Mouse (Mus musculus) neural tube, embryonic 11.5 days (tissue): ENCODE measurements at regions not wholly inside any gene's neighbourhood (a gene's known extent, or its start where the extent isn't known, plus 50 kb on each side); places are given as distances from the start of the nearest gene placed in this dataset.

Experiments used
- ATAC-seq: fragments of 200-750 bp; cut with Nextera tagmentation; 2 replicates; pipeline ENCODE4 v1.8.0; 2017; ENCODE audit warnings: moderate number of reproducible peaks, mild to moderate bottlenecking, moderate TSS enrichment, moderate library complexity; ENCODE audit not compliant: insufficient read depth, low FRiP score, low TSS enrichment
- DNase-seq: peaks from one replicate; pipeline ENCODE4 v3.0.0-alpha.2; 2015; ENCODE audit warnings: low spot score
- H3K27ac ChIP-seq: fragments of 300-500 bp; sonication (generic); 2 replicates; pipeline ENCODE4 v1.5.1; 2014; ENCODE audit warnings: low read depth, mild to moderate bottlenecking, low read length
- H3K27me3 ChIP-seq: fragments of 300-500 bp; sonication (generic); 2 replicates; pipeline ENCODE4 v1.6.1; 2014; ENCODE audit warnings: mild to moderate bottlenecking, low read length, mixed read lengths; ENCODE audit not compliant: control insufficient read depth, insufficient read depth
- H3K36me3 ChIP-seq: fragments of 300-500 bp; sonication (generic); 2 replicates; pipeline ENCODE4 v1.6.1; 2014; ENCODE audit warnings: mild to moderate bottlenecking, low read length, moderate library complexity, mixed read lengths; ENCODE audit not compliant: control insufficient read depth, insufficient read depth
- H3K4me1 ChIP-seq: fragments of 300-500 bp; sonication (generic); 2 replicates; pipeline ENCODE4 v1.6.1; 2014; ENCODE audit warnings: low read length, mixed read lengths; ENCODE audit not compliant: control insufficient read depth, insufficient read depth
- H3K4me2 ChIP-seq: fragments of 300-500 bp; sonication (generic); 2 replicates; pipeline ENCODE4 v1.6.1; 2014; ENCODE audit warnings: low read depth, mild to moderate bottlenecking, moderate library complexity
- H3K4me3 ChIP-seq: fragments of 300-500 bp; sonication (generic); 2 replicates; pipeline ENCODE4 v1.5.1; 2014; ENCODE audit warnings: low read depth, low read length
- H3K9ac ChIP-seq: fragments of 300-500 bp; sonication (generic); 2 replicates; pipeline ENCODE4 v1.6.1; 2014; ENCODE audit warnings: mild to moderate bottlenecking, low read length
- H3K9me3 ChIP-seq: fragments of 300-500 bp; sonication (generic); 2 replicates; pipeline ENCODE4 v1.6.1; 2016; ENCODE audit warnings: low read length; ENCODE audit not compliant: control insufficient read depth
- WGBS: fragments of 180-500 bp; shearing (Covaris S2); extraction: QIAGEN DNeasy Blood & Tissue Kit; methylation state at CpG from one replicate; pipeline ENCODE4 v1.1.7; 2014; 5-methylcytosine and 5-hydroxymethylcytosine counted together

GRCm38 (mm10) chr15:32110659-32111058, 66.4 kb upstream of the Tas2r119 start:
- no peak overlapping the region for H3K4me3 ChIP-seq
- ATAC-seq (no peak), DNase-seq (no peak)
- no peaks in the 10 kb centered on the region for H3K27me3 ChIP-seq
- H3K9me3 ChIP-seq = no peaks in the 10 kb centered on the region
- H3K9ac ChIP-seq = no peak overlapping the region
- no peaks in the 10 kb centered on the region for H3K4me1 ChIP-seq
- 95% methylated on average over 2 of the region's 2 CpGs for WGBS
- no peak overlapping the region for H3K27ac ChIP-seq
- H3K36me3 ChIP-seq = no peaks in the 10 kb centered on the region
- no peak overlapping the region for H3K4me2 ChIP-seq
